Mouse (Mus musculus) frontal cortex, postnatal 10 days (tissue): ENCODE measurements around the gene Kcnab2.
A peak's percentile ranks its signal among the peaks of the same experiment; 100 is the strongest.

Experiments
- DNase-seq, 2 experiments: peaks; one replicate each; pipeline ENCODE4 v3.0.0; 2022; ENCODE audit warnings: low spot score in 2 of 2, mixed read lengths in 1 of 2

The Kcnab2 gene

GRCm38 (mm10) chr4:152477466-152478223 lies at the start of gene Kcnab2:
Gene Kcnab2 (minus strand): TSS chr4:152477871.
- DNase-seq, result peak; percentile 99 to 100

- DNase-seq, result peak; percentile 34 to 64
Measured at GRCm38 (mm10) chr4:152520083-152520482, 42.4 kb upstream of the Kcnab2 start.

- DNase-seq, result no peak
Measured at GRCm38 (mm10) chr4:152519106-152519505, 41.4 kb upstream of the Kcnab2 start.

GRCm38 (mm10) chr4:152514884-152515283 lies 37.2 kb upstream of the Kcnab2 start:
- DNase-seq, result no peak

- no peak for DNase-seq
Measured at GRCm38 (mm10) chr4:152512221-152512925, 34.7 kb upstream of the Kcnab2 start.

GRCm38 (mm10) chr4:152494360-152494879 lies 16.7 kb upstream of the Kcnab2 start:
- no peak for DNase-seq

- peak in 1 of 2 experiments; percentile 70 for DNase-seq
Measured at GRCm38 (mm10) chr4:152491250-152491899, 13.7 kb upstream of the Kcnab2 start.

GRCm38 (mm10) chr4:152490311-152490710 lies 12.6 kb upstream of the Kcnab2 start:
- no peak for DNase-seq

- DNase-seq, result no peak
Measured at GRCm38 (mm10) chr4:152488046-152488445, 10.4 kb upstream of the Kcnab2 start.

GRCm38 (mm10) chr4:152480426-152480825 lies 2.8 kb upstream of the Kcnab2 start:
- no peak for DNase-seq

- DNase-seq, result no peak
Measured at GRCm38 (mm10) chr4:152478224-152478567, 525 bp upstream of the Kcnab2 start.

GRCm38 (mm10) chr4:152477106-152477465 lies 585 bp downstream of the Kcnab2 start:
- DNase-seq, result no peak

- peak; percentile 34 to 58 for DNase-seq
Measured at GRCm38 (mm10) chr4:152476427-152477023, 1.1 kb downstream of the Kcnab2 start, which contains the start of gene Nphp4. Gene Nphp4 (plus strand): TSS chr4:152476706.

- no peak for DNase-seq
Measured at GRCm38 (mm10) chr4:152475941-152476340, 1.7 kb downstream of the Kcnab2 start.

GRCm38 (mm10) chr4:152467951-152468350 lies 9.7 kb downstream of the Kcnab2 start:
- DNase-seq, result no peak

- no peak for DNase-seq
Measured at GRCm38 (mm10) chr4:152466601-152467000, 11.1 kb downstream of the Kcnab2 start.

- no peak for DNase-seq
Measured at GRCm38 (mm10) chr4:152465116-152465515, 12.6 kb downstream of the Kcnab2 start.

GRCm38 (mm10) chr4:152463147-152463546 lies 14.5 kb downstream of the Kcnab2 start:
- DNase-seq, result no peak

- DNase-seq, result no peak
Measured at GRCm38 (mm10) chr4:152462516-152462915, 15.2 kb downstream of the Kcnab2 start.

GRCm38 (mm10) chr4:152457673-152458072 lies 20.0 kb downstream of the Kcnab2 start:
- DNase-seq, result no peak

GRCm38 (mm10) chr4:152456609-152457008 lies 21.1 kb downstream of the Kcnab2 start:
- DNase-seq, result peak in 1 of 2 experiments; percentile 53

- no peak for DNase-seq
Measured at GRCm38 (mm10) chr4:152454153-152454552, 23.5 kb downstream of the Kcnab2 start.
